In the genomic region with DNA sequence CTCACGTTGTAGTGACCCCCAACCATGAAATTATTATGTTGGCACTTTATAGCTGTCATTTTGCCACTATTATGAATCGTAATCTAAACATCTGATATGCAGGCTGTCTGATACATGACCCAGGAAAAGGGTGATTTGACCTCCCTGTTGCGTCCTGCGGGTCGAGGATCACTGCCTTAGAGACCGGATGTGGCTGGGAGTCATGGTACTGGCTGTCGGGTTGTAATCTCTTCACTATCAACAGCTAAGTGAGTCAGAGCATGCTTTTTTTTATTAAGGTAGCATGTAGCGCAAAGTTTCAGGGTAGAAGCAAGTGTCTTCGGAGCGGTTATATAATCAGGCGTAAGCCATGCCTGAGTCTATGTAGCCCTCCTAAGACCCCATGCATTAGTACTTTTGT, we compare ENCODE assay signal across 16 mouse cellular contexts.
"Had no signal": no experiment of that assay in that cellular context is flagged by ENCODE, and none has a peak within 500 bp of the region (broad histone marks: within the 10 kb centered on the region; RNA-seq: fewer than 3 reads in every experiment).

No protein-coding gene starts in this region.

- DNase-seq: cerebellum, adult 9-10 months; cerebellum, adult 9-11 months; cerebellum, postnatal 10 days; cerebellum, postnatal 14 days; cerebellum, postnatal 25 days; cerebellum, postnatal 36 days; embryo, embryonic 11 days; forebrain, postnatal 0 days; gastrocnemius, adult 2 months; gastrocnemius, postnatal 10 days; gastrocnemius, postnatal 14 days; gastrocnemius, postnatal 25 days; gastrocnemius, postnatal 36 days; heart, adult 11 months; heart, adult 18-20 months; heart, adult 2 months had no signal
